Mouse (Mus musculus): ENCODE measurements around the gene Lgr6.
A peak's percentile ranks its signal among the peaks of the same experiment; 100 is the strongest.

The Lgr6 gene

GRCm38 (mm10) chr1:135105124-135105523 is at the start of gene Lgr6:
Gene Lgr6, minus strand, starts transcription at chr1:135105276.
- no peak for DNase-seq

DNA sequence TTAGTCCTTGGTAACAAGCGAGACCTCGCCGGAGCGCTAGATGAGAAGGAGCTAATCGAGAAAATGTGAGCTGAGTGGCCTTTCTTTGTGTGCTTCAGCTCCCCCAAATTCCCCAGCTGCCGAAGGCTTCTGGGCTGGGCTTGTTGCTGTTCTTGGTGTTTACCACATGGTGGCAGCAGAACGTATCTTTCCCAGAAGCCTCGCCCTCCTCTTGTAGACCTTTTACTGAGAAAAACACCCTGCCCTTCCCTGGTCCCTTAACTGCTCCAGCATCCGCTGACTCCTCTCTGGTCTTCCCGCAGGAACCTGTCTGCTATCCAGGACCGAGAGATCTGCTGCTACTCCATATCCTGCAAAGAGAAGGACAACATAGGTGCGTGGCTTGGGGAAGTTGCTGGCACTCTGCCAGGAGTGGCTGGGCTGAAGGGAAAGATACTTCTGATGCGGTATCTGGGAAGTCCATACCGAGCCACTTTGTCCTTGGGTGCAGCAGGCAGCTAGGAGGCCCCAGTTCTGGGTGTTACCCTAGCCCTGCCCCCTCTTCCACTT is 49.4 kb upstream of the Lgr6 start:
- peak; percentile 70 for DNase-seq

- no peak for DNase-seq
These were observed 48.9 kb upstream of the Lgr6 start for GRCm38 (mm10) chr1:135154011-135154410.

- no peak for DNase-seq
These were observed 43.9 kb upstream of the Lgr6 start for GRCm38 (mm10) chr1:135148996-135149395.

- DNase-seq: no peak
These were observed 43.4 kb upstream of the Lgr6 start for GRCm38 (mm10) chr1:135148476-135148875.

GRCm38 (mm10) chr1:135147702-135148058 is 42.6 kb upstream of the Lgr6 start:
- DNase-seq: no peak

- peak; percentile 79 for DNase-seq
These were observed 42.0 kb upstream of the Lgr6 start for GRCm38 (mm10) chr1:135146946-135147701.

- DNase-seq: peak; percentile 82
These were observed 41.2 kb upstream of the Lgr6 start, which contains the start of gene Arl8a for GRCm38 (mm10) chr1:135146077-135146945. Gene Arl8a, plus strand, starts transcription at chr1:135146824.

- no peak for DNase-seq
These were observed 38.9 kb upstream of the Lgr6 start for GRCm38 (mm10) chr1:135143940-135144339.

GRCm38 (mm10) chr1:135142452-135142851 is 37.4 kb upstream of the Lgr6 start:
- DNase-seq: no peak

- no peak for DNase-seq
These were observed 34.8 kb upstream of the Lgr6 start for GRCm38 (mm10) chr1:135139906-135140305.

DNA sequence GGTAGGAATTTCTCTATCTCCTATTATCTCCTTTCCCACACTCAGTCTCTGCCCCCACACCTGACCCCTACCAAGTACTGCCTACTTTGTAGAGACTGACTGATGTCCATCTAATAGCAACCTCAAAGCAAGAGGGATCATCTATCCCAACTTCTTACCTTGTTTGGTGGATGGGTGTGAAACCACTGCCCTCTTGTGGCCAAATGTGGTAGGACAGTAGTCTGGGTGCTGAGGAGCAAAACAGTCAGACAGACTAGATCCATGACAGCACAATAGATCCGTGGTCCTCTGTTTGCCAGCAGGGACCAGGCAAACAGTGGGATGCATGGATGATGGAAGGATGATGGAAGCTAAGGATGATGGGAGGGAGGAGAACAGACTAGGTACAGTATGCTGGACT is 31.4 kb upstream of the Lgr6 start:
- DNase-seq: peak; percentile 73

GRCm38 (mm10) chr1:135135111-135135787 is 30.2 kb upstream of the Lgr6 start:
- DNase-seq: no peak

- no peak for DNase-seq
These were observed 28.8 kb upstream of the Lgr6 start for GRCm38 (mm10) chr1:135133678-135134435.

GRCm38 (mm10) chr1:135132893-135133369 is 27.9 kb upstream of the Lgr6 start:
- no peak for DNase-seq

DNA sequence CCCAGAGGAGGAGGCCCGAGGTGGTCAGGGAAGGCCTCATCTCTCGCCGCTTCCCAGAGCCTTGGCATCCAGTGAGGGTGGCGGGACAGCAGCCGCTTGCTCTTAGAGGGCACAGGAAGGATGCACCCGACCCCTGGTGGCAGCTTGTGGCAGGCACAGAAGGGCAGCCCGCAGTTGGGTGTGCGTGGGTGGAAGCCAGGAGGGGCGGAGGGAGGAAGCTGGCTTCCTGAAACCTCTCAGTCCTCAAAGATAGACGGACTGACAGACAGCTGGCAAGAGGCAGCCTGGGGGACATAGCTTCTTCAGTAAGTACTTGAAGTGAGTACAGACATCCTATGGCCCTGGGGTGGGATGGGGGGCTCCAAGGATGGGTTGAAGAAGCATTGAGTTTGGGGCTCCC is 27.4 kb upstream of the Lgr6 start, which contains the start of gene Ptpn7:
Ptpn7 (plus strand) TSS at position 228 of the 400 bp plus-strand sequence.
- DNase-seq: peak; percentile 61

GRCm38 (mm10) chr1:135131560-135131959 is 26.5 kb upstream of the Lgr6 start:
- DNase-seq: no peak

GRCm38 (mm10) chr1:135131034-135131433 is 26.0 kb upstream of the Lgr6 start:
- no peak for DNase-seq

DNA sequence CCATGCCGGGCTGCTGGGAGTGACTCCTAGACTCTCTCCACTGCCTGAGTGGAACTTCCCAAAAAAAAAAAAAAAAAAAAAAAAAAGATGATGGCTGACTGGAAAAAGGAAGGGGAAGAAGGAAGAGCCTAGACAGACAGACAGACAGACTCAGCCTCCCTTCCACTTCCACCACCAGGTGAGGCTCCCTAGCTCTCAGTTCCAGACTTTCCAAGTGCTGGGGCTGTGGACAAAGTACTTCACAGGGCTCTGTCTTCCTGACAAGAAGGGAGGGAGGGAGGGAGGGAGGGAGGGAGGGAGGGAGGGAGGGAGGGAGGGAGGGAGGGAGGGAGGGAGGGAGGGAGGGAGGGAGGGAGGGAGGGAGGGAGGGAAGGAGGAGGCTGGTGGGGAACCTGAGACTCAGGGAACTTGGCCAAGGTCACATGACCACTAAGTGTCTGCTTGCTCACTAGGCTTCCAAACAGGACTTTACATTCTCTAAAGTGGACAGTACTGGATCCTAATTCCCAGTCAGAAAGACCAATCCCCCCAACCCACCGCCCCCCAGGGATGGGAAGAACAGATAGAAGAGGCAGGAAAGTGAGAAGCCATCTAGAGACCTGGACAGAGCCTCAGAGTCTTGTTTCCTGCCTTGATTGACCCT is 25.4 kb upstream of the Lgr6 start:
- DNase-seq: no peak

DNA sequence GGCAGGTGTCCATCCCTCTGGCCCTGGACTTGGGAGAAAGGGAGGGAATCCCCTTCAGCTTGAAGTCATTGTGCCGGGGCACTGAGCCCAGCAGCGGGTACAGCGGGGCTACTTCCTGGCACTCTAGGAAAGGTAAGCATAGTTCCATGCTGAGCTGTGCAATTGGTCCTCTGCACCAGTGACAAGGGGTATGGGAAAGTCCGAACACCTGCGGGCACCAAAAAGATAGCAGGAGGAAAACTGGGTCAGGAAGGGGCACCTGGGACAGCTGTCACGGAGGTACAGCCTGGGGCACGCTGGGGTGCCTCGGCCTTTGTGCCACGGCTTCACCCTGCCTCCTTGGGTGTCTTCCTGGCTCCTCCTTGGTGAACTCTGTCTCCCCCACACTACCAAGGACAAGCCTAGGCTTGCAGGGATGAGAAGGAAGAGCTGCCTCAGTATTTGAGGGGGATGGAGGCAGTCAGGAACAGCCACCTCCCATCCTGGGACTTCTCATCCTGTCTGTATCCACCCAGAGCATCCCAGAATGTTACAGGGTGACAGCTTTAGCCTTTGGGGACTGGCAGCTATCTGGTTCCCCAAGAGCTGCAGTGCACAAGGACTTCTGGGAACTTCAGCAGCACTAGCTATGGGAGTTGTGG is 24.6 kb upstream of the Lgr6 start:
- no peak for DNase-seq

GRCm38 (mm10) chr1:135128986-135129385 is 23.9 kb upstream of the Lgr6 start:
- DNase-seq: no peak

Data from right cerebral cortex, postnatal 4 days (tissue).